Mouse (Mus musculus) splenic B cell, adult 2 months (primary cell): Measurements from ENCODE around the gene Psmd3.
"Not testable (repeated sequence)": the region's sequence is repeated elsewhere in the genome, so short reads cannot be mapped to it uniquely, and the experiment has no call there.

Experiments
- DNase-seq: peaks from one replicate; pipeline ENCODE4 v3.0.0-alpha.2; 2011; ENCODE audit warnings: low read depth, low spot score
- H3K27me3 ChIP-seq: 2 replicates; pipeline ENCODE4 v1.6.1; 2012; ENCODE audit warnings: mild to moderate bottlenecking, low read length, moderate library complexity, mixed read lengths; ENCODE audit not compliant: control insufficient read depth, poor library complexity, insufficient read depth, severe bottlenecking
- H3K36me3 ChIP-seq: 2 replicates; pipeline ENCODE4 v1.6.1; 2012; ENCODE audit warnings: mild to moderate bottlenecking, low read length, moderate library complexity, mixed read lengths; ENCODE audit not compliant: control insufficient read depth, poor library complexity, insufficient read depth, severe bottlenecking

The Psmd3 gene

DNA sequence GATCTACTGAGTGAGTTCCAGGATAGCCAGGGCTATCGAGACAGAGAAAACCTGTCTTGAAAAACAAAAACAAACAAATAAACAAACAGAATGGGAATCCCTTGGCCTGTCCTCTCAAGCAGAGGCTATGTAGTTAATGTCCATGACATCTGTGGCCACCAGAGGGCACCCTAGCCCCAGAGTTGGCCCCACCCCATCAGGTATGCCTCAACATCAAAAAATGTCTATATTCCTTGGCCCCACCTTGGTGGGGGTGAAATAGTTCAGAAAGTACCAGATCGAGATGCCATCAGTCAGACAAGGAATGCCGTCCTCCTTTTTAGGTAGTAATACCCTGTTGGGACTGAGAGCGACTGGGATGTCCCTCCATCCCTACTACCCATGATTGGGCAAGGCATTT, 17.6 kb downstream of the Psmd3 start:
- peak; percentile 86 for DNase-seq
- Histone ChIP-seq H3K27me3 (no peaks in the 10 kb centered on the region), H3K36me3 (no peaks in the 10 kb centered on the region)

DNA sequence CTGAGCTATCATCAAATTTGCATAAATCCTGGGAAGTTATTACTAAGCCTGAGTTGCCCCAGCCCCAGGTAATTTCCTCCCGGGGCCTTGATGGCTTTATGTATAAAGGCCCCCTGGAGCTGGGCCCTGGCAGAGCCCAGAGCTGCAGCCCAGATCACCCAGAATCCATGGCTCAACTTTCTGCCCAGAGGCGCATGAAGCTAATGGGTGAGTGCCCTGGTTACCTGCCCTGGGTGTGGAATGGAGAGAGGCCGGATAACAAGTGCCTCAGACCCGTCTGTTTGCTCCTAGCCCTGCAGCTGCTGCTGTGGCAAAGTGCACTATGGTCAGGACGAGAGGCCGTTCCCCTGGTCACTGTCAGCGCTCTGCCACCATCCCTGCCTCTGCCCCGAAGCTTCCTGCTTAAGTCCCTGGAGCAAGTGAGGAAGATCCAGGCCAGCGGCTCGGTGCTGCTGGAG, 18.9 kb downstream of the Psmd3 start, which contains the start of gene Csf3:
Gene Csf3, plus strand, starts transcription at position 51 of the 458 bp plus-strand sequence.
- DNase-seq = no peak
- Histone ChIP-seq H3K27me3 (no peaks in the 10 kb centered on the region), H3K36me3 (no peaks in the 10 kb centered on the region)

GRCm38 (mm10) chr11:98702323-98702722, 20.0 kb downstream of the Psmd3 start:
- Histone ChIP-seq H3K36me3 (no peaks in the 10 kb centered on the region), H3K27me3 (no peaks in the 10 kb centered on the region)
- DNase-seq = no peak

- no peaks in the 10 kb centered on the region for H3K27me3 ChIP-seq
- DNase-seq = peak; percentile 46
- H3K36me3 ChIP-seq = no peaks in the 10 kb centered on the region; the same call in 1 of the 2 replicates
Measured at GRCm38 (mm10) chr11:98705021-98705420, 22.7 kb downstream of the Psmd3 start.

- Histone ChIP-seq H3K27me3 (no peaks in the 10 kb centered on the region), H3K36me3 (no peaks in the 10 kb centered on the region; the same call in 1 of the 2 replicates)
- no peak for DNase-seq
Measured at GRCm38 (mm10) chr11:98707401-98708281, 25.3 kb downstream of the Psmd3 start.

DNA sequence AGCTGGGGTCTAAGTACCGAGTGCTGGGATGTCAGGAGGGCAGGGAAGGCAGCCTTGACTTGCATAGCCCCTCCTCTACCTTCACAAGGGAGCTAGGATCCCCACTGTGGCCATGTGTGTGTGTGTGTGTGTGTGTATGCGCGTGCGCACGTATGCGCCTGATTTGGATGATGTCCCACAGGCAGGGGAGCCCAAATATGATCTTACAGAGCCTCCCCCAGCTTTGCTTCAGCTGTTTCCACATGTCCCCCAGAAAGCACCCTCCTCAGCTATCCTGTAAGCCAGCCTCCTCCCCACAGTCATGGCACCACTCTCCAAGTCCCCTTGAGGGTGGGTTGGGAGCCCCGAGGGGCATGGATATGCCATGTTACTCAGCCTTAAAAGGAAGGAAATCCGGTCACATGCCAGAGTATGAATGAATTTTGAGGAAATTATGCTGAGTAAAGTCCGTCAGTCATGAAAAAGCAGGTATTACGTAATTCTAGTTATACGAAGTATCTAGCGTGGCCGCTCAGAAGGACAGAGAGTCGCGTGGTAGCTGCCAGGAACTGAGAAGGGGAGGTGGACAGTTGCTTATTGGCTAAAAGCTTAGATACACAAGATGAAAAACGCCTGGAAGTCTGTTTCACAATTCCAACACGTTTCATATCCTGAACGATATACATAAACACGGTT, 26.1 kb downstream of the Psmd3 start:
- DNase-seq = no peak
- H3K27me3 ChIP-seq = no peaks in the 10 kb centered on the region
- no peaks in the 10 kb centered on the region; the same call in 1 of the 2 replicates for H3K36me3 ChIP-seq

- DNase-seq = no peak
Measured at GRCm38 (mm10) chr11:98709001-98709741, 26.8 kb downstream of the Psmd3 start.

DNA sequence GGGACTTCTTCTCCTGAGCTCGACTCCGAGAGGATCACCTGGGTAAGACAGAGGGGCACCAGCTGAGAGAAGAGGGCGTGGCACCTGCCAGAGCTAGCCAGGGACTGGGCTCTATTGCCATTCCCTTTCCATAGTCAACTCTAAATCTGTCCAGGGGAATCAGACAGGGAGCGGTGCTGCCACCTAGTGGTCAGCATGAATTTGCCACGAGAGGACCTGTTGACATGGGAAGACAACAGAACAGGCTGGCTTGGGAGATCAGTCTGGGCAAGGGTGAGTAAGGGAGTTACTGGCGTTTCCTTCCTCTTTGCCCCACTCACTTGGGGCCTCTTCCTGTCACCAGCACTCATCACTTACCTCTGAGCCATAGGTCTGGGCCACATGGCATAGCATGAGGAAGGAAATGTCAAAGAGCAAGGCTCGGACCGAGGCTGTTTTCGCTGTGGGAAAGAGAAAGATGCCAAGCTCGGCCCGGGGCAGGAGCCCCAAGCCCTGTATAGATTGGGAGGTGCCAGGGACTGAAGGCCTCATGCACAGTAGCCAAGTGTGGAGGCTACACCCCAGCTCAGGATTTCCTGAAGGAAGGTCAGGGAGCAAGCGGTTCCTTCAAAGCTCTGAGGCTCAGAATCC, 28.2 kb downstream of the Psmd3 start:
- peak; percentile 82 for DNase-seq
- Histone ChIP-seq H3K27me3 (no peaks in the 10 kb centered on the region), H3K36me3 (peaks cover 4% of the 10 kb centered on the region)

More at GRCm38 (mm10) chr11:98709001-98709741, 26.8 kb downstream of the Psmd3 start:
- peaks cover 4% of the 10 kb centered on the region for H3K36me3 ChIP-seq
- no peaks in the 10 kb centered on the region for H3K27me3 ChIP-seq

- no peaks in the 10 kb centered on the region for H3K27me3 ChIP-seq
- DNase-seq = no peak
- H3K36me3 ChIP-seq = peaks cover 6% of the 10 kb centered on the region
Measured at GRCm38 (mm10) chr11:98711046-98711434, 28.7 kb downstream of the Psmd3 start.

DNA sequence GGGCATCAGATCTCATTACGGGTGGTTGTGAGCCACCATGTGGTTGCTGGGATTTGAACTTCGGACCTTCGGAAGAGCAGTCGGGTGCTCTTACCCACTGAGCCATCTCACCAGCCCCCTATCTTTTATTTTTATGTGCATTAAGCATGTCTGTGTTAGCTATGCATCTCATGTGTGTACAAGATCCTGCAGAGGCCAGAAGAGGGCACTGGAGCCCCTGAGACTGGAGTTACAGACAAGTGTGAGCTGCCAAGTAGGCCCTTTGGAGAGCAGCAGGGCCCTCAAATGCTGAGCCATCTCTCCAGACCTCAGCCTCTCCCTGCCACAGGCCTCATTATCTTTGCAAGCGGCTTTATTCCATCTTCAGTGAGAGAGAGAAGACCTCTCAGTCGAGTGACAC, 29.7 kb downstream of the Psmd3 start:
- H3K36me3 ChIP-seq, H3K27me3 ChIP-seq: not testable (repeated sequence)
- DNase-seq = peak; percentile 41

- Histone ChIP-seq H3K36me3 (peaks cover 6% of the 10 kb centered on the region), H3K27me3 (no peaks in the 10 kb centered on the region)
- DNase-seq = no peak
Measured at GRCm38 (mm10) chr11:98713703-98714102, 31.3 kb downstream of the Psmd3 start.

- Histone ChIP-seq H3K27me3 (no peaks in the 10 kb centered on the region), H3K36me3 (peaks cover 6% of the 10 kb centered on the region)
- DNase-seq = no peak
Measured at GRCm38 (mm10) chr11:98715946-98716345, 33.6 kb downstream of the Psmd3 start.

GRCm38 (mm10) chr11:98717904-98718303, 35.5 kb downstream of the Psmd3 start:
- DNase-seq = peak; percentile 69
- Histone ChIP-seq H3K27me3 (no peaks in the 10 kb centered on the region), H3K36me3 (peaks cover 6% of the 10 kb centered on the region)

DNA sequence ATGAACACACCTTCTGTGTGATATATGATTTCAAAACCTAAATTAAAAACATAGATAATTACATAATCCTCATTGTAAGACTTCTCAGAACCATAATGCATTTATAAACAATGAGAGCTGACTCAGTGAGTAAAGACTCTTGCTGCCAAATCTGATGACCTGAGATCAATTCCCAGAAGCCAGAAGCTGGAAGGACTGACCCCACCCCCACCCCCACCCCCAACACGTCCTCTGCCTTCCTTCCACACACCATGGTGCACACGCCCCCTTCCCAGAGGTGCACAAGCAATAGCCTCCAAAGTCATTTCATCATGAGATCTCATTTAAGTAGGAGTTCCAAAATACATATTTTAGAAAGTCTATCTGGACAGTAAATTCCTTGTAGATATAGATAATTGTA, 38.4 kb downstream of the Psmd3 start:
- Histone ChIP-seq H3K36me3 (peaks cover 3% of the 10 kb centered on the region; the same call in 1 of the 2 replicates), H3K27me3 (no peaks in the 10 kb centered on the region)
- no peak for DNase-seq
